Mouse (Mus musculus): Measurements from ENCODE around the gene Synj2.
A peak's percentile ranks its signal among the peaks of the same experiment; 100 is the strongest.

Gene Synj2

DNA sequence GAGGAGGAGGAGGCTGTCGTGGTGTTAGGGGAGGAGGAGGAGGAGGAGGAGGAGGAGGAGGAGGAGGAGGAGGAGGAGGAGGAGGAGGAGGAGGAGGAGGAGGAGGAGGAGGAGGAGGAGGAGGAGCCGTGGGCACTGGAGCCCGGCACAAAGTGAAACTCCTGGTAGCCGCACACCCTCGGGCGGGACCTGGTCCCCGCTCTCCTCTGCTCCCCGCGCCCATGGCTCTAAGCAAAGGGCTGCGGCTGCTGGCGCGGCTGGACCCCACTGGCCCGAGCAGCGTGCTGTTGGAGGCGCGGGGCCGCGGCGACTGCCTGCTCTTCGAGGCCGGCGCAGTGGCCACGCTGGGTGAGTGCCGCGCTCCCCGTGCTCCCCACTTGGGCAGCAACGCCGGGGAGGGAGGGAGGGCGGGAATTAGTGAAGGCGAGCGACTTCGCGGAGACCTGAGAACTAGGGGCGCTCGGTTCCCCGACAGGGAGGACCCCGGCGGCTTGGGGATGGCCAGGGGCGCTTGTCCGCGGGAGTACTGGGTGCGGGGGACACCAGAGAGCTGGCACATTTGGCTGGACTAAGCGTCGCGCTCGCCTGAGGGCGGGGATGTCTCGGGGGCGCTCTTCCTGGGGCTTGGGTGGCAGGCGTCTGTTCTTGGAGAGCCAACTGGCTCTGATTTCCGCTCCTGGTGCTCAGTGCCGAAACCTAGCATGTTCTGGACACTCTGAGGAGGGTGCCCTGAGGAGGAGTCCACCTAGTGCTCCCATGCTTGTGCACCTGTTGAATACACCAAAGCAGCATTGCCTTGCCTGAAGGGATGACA is at the start of gene Synj2:
TSS of gene Synj2 (plus strand) at position 51 of the 814 bp plus-strand sequence.
- peak; percentile 61 for DNase-seq

DNA sequence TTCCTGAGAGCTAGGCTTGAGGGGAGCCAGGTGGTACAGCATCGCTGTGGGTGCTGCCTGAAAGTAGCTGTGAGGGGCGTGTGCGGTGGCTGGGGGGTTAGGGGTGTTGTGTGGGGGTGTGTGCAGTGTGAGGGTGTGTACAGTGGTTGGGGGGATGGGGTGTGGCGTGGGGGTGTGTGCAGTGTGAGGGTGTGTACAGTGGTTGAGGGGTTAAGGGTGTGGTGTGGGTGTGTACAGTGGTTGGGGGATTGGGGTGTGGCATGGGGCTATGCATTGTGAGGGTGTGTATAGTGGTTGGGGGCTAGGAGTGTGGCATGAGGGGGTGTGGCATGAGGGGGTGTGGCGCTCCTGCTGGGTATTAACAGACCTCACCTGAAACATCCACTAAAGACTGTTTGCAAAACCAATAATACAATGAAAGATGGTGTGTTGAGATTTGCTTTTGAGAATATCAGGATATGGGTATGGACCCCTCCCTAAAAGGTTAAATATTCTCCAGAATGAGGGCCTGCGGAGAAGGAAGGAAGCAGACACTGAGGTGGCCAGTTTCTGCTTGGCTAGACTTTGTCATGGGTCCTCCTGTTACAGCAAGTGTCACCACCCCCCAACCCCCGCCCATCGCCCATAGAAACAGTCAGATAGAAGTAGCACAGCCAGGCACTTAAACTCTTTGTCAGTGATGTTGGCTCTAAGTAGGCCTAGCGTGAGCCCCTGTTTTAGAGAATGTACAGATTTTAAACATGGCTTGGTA is 49.0 kb upstream of the Synj2 start:
- no peak for DNase-seq

DNA sequence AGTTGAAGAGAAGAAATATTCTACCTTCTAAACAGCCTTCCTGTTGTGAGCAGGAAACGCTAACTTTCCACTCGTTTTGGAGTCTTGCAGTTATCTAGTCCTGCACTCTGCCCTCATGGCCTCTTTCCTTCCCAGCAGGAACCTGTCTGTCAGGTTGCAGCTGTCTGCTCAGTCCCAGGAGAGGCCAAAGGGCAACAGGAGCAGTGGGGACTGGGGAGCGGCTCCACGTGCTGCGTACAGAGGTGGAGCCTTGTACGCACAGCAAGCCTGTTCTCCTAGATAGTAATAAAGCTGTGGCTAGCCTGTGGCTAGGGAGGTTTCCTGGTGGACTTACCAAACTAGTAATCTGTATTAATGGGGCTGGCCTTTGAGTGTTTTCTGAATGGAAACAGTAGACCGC is 48.0 kb upstream of the Synj2 start:
- no peak for DNase-seq

DNA sequence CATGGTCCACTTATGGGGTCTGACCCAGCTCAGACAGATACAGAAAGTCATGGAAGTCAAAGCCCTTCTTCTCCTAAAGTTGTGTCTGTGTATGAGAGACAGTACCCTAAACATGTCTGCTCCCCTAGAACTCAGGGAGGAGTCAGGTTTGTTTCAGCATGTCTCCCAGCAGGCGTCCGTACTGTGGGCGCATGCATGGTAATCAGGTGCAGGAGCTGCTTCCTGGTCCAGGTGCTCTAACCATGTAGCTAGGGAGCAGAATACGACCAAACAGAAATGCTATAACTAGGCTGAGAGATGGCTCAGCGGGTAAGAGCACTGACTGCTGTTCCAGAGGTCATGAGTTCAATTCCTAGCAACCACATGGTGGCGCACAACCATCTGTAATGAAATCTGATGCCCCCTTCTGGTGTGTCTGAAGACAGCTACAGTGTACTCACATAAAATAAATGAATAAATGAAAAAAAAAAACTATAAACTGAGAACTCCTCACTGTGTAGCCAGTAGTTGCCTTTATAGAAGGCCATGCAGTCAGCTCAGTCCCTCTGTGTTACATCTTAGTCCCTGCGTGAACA is 47.4 kb upstream of the Synj2 start:
- DNase-seq, result no peak

DNA sequence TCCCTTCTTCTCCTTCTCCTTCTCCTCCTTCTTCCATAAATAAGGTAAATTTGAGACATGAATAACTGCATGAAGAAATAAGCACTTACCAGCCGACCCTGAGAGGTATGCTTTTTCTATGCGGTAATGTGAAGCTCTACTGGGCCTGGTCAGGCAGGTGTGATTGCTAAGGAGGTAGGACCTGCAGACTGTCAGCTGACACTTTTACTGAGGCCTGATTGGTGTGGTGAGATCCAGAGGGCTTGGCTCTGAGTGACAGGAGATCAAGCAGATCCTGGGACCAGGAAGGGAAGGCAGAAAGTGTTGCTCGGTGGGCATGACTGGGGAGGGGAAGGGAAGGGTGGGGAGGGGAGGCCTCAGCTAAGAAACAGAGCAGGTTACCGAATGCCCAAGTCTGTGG is 45.0 kb upstream of the Synj2 start:
- DNase-seq, result no peak

DNA sequence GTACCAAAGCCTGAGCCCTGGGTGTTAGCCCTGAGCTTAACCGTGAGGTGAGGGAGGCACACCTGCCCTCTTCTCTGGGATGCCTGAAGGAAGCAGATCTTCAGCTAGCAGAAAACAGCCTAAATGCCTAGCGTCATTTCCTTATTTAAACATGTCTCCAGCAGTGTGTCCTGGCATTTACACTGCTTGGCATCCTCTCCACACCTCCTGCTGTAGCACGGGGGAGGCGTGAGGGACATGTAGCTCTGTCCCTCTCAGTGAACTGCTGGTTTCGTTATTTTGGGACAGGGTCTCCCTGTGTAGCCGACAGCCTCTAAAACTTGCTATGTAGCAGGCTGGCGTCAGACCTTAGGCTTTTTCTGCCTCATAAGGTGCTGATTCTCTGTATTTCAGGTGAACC is 44.5 kb upstream of the Synj2 start:
- DNase-seq, result no peak

DNA sequence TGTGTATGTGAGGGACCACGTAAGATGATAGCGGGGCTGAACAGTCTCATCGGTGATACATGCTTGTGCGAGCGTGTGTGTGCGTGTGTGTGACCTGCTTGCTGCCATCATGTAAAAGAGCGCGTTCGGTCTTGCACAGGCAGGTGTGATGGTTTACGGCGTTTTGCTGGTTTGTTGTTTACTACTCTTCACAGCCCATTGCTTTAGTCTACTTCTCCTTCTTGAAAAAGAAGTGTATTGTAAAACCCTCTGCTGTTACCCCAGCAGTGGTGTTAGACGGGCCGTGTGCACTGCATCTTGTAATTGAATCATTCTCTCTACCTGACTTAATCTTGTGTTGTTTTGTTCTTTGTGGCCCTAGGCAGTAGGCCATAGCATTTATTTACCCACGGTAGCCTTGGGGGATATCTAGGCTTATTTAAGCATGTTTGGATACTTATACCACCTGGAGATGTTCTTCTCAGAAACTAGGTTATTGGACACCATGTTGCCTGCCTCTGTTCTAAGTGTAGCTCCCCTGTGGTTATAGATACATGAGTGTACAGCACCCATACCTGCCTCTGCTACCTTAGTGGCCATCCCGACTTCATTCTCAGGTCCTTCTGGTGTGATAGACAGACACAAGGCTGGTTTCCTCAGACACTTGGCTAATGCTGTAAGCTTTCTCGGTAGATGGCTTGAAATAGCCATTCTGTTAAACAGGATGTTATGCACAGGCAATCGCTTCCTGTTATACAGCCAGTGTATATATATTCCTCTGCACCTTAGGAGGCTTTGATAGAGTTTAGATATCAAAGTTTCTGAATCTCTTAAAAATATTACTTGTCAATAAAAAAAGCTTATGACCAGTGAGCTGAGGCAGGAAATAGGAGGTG is 43.5 kb upstream of the Synj2 start:
- no peak for DNase-seq

DNA sequence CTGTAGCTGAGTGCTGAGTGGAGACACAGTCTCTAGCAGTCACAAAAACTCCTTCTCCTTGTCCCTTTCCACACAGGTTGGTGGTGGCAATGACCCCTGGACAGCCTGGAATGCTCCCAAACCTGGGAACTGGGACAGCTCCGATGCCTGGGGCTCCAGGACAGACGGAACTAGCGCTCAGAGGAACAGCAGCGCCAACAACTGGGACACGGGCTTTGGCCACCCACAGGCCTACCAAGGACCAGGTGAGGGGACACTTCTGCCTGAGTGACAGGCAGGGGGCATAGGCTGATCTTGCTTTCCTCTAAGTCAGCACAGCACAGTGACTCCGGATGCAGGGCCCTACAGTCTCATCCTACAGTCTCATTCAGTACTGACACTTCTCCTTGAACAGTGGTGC is 41.8 kb upstream of the Synj2 start:
- no peak for DNase-seq

DNA sequence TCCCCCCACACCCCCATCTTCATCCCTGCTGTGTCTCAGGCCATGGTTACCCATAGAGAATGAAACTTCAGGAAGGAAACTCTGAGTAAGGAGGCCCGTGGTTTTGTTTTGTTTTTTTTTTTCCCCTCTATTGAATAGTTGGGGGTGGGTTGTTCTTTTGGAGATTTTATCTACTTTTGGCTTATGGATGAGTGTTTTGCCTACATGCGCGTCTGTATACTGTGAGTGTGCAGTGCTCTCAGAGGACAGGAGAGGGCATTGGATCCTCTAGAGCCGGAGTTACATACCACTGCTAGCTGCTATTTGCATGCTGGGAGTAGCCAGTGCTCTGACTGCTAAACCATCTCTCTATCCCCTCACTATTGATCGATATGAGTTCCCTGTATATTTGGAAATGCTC is 39.7 kb upstream of the Synj2 start:
- no peak for DNase-seq

DNA sequence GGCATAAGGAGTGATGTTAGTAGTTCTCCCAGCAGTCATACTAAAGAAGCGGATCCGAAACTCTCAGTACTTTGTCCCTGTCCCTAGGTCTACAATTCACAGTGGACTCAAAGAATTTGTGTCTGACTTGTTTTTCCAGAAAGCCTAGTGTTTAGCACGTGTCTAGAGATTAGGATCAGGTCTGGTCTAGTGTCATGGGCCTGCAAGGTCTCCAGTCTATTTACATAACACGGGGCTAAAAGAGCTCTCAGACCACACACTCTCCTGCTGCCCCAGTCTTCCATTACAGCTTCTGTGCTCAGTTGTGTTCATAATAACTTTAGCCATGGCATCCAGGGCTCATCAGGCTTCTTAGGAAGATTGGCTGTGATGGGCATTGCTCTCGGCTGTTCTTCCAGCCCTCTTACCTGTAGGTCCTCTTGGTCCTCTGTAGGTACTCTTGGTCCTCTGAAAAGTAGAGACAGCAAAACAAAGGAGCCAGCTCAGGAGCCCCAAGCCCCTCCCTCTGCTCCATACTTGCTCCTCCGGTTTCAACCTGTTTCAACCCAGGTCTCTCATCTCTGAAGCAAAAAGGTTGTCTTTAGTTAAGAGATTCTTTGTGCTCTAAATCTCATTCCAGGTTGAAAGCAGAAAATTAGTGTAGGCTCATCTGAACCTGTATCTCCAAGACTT is 37.3 kb upstream of the Synj2 start:
- no peak for DNase-seq

DNA sequence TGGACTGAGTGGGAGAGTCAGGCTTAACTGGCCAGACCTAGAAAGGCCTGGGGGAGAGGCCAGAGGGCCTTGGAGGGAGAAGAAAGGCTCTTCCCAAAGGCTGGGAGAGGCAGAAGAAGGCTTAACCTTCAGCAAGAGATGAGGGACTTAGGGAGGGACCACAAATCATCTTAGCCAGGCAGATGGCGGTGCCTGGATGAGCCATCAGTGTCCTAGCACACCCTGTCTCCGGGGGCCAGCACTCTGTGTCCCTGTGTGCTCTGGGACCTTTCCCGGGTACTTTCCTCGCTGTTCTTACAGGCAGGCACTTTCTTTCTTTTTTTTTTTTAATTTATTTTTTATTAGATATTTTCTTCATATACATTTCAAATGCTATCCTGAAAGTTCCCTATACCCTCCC is 31.4 kb upstream of the Synj2 start:
- no peak for DNase-seq

DNA sequence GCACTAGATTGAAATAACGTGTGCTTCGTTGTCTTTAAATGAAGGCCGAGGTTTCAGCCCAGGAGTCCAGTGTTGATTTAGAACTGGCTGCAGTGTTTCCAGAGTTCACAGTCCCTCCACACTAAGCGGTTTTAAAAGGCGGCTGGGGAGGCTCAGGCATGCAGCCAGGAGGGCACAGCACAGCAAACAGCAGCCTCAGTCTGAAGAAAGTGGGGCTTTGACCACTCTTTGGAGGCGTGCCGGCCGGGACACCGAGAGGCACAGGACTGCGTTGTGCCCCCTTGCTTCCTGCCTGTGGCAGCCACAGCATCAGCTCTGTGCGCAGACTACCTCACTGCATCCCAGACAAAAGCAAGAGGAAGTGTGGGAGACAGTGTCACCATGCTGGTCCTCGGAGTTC is 29.5 kb upstream of the Synj2 start:
- DNase-seq, result no peak

DNA sequence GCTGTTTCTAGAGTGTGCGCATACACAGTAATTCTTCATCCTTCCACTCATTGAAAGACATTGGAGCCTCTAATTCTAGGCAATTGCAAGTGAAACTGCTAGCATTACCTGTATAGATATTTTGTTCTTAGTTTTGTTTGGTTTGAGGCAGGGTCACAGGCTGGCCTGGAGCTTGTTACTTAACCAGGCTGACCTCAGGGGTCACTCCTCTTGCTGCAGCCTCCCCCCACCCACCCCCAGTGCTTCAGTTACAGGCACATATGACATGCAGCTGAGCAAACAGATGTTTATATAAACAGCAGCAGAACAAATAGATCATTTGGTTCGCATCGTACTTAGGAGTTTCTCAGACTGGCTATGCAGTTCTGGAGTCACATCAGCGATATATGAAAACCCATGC is 28.3 kb upstream of the Synj2 start:
- no peak for DNase-seq

DNA sequence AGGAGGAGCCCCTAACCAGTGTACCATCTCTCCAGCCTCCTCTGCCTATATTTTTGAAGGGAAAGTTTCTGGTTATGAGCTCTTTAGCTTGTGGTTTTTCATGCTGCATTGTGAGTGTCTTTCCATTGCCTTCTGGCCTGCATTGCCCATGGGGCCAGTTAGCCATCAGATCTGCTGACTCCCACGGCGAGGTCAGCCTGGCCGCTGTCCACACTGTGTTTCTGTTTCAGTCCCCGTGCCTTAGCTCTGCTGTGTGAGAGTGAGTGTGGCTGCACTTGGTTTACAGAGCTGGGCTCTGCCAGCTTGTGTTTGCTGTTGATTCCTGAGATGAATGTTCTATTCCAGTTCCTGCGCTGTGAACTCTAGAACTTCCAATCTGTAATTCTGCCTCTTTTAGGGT is 26.9 kb upstream of the Synj2 start:
- DNase-seq, result no peak

DNA sequence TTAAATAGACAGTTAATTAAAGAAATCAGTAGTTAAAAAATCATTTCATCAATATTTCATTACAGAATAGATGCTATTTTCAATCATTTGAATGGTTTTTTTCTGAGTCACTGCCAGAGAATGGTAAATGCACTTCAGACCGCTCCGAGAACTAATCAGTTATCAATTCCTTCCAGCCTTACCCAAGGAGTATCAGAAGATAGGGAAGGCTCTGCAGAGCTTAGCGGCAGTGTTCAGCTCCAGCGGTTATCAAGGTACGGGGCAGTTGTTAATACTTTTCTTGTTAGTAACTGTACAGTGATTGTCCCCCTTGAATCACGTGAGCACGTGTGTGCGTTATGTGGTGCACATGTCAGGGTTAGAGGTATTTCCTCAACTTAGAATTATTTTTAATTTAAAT is 19.1 kb upstream of the Synj2 start:
- DNase-seq, result no peak

DNA sequence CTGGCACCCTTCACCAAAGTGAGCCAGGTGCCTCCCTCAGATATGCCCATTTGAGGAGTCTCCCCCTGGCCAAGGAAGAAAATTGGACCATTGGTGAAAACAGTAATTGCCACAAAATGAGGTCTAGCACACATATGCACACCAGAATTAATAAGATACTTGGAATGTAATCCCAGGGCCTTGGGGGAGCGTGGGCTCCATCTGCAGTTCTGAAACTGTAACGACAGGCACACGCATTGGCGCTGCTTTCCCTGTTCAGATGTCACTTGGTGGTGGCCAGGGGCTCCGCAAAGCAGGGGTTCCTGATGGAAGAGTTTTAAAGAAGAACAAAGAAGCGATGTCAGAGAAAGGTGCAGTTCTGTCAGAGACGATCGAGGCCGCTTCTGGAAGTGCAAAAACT is 17.8 kb upstream of the Synj2 start:
- DNase-seq, result peak; percentile 47

DNA sequence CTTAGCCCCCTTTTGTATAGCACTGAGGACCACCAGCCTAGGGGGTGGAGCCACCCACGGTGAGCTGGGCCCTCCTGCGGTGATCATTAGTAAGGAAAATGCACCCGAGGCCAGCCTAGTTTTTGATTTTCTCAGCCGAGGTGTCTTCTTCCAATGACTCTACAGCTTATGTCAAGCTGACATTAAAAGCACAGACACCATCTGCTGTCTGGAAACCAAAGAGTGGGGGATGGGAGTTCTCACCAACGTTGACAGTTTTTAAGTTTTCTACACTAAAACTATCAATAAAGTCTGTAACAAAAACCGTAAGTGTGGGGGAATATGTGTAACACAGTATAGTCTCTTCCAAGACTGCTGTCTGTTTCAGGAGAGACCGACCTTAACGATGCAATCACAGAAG is 16.8 kb upstream of the Synj2 start:
- no peak for DNase-seq

DNA sequence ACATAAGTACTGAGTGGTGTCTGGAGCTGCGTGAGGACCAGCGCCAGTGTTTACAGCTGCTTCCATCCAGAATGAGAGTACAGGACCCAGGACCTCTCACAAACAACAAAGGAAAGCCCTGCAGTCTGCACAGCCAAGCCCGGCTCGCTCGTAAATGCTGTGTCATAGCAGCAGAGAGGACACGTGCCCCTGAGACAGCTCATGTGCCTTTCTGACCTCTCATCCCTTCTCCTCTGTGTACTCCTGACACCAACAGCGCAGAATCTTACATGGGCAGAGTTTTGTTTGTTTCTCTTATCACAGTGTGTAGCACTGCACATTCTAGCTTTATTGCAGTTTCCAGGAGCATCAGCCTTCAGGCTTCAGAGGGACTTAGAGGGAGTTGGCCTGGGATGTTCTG is 14.4 kb upstream of the Synj2 start:
- no peak for DNase-seq

DNA sequence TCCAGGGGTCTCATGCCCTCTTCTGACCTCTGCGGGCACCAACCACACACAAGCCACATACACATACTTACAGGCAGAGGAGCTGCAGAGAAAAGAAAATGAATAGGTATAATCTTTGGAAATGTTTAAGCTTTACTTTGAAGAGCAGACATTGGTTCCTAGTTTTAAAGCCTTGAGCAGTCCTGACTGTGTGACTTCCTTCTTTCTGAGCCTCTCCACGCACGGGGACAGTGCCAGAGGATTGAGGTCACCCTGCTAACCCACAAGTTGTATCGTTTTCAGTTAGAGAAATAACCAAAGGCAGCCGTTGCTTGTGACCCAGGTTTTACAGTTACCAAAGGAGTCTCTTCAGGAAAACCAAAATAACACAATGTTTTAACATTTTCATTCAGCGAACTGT is 12.0 kb upstream of the Synj2 start:
- no peak for DNase-seq

DNA sequence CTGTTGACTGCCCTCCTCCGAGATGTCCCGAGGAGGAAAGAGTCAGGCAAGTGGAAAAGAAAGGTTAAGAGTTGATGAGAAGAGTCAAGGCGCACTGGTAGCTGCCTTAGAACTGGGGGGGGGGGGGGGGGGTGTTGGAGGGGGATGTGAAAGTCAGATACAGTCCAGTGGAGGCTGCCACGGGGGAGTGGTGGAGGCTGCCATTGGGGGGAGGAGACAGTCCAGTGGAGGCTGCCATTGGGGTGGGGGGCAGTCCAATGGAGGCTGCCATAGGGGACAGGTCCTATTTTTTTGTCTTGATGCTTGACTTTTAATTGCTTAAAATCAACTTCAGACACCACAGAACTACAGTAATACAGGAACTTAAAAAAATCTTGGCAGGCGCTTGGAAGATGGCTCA is 8.9 kb upstream of the Synj2 start:
- no peak for DNase-seq

DNA sequence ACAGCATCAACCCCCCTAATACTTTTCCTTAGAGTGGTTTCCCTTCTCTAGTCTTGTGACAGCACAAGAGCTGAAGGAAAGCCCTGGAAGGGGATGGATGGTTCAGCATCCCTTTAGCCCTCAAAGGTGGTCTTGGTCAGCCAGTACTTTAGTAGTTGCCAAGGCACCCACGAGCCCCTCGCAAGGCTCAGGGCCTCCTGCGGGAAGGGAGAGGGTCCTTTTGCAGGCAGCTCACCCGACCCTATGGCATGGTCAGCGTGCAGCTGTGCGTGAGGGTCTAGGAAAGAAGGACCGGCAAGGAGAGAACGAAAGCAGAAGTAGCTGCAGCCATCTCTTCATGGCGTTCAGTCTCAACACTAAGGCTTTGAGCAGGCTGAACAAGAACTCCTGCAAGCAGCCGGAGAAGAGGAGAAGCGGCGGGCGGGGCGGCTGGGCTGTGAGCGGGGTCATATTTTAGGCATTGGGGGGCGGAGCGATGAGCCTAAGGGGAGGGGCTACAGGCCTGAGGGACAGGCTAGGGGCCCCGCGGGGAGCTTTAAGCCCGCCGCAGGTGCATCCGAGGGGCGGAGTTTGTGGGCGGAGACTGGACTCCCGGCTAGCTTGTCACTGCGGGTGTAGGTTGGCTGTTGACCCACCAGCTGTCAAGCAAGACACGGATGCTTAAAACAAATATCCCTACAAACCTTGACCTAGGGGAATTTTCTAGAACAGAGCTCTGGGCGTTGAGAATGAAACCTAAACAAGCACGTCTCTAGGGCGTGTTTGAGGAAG is 6.3 kb upstream of the Synj2 start:
- peak; percentile 91 for DNase-seq

DNA sequence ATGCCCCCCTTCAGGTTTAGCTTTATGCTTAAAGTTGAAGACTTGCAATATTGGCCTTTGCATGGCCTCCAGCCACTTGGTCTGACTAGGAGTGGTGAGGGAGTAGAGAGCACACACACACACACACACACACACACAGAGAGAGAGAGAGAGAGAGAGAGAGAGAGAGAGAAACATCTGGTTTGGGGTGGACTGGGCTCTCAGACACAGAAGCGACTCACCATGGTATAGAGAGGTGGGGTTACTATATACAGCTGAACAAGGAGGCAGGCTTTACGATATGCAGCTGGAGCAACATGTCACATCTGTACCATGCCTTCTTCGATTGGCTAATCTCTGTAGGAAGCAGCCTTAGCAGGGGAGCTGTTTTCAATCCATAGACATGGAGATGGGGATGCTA is 5.4 kb upstream of the Synj2 start:
- DNase-seq, result no peak
